Mouse (Mus musculus): Measurements from ENCODE around the gene Olfr122. TPM values are rescaled to one million over a fixed set of nuclear protein-coding genes. Genes with fewer than 3 reads are reported as not detected.

Olfr122 gene
- polyA plus RNA-seq (2015; fragmentation: Nextera tagmentation; extraction: Ambion mirVana), result not detected in 2 replicates

DNA sequence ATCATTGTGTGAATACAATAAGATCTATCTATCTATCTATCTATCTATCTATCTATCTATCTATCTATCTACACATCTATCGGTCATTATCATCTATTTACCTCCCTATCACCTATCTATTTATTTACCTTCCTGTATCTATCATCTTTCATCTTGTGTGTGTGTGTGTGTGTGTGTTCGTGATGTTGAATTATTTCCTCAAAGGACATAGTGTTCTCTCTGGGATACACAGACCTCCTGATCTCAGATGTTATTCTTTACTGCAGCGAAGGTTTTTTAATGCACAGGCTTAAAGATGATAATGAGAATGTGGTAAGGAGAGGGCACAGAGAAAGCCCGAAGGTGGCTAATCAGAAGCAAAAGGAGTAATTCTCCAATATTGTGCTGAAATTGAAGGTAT, at the start of gene Olfr122:
TSS of gene Olfr122 (plus strand) at position 301 of the 400 bp plus-strand sequence.
- H3K27ac ChIP-seq (replicated peaks), result no peak within 1 kb of the TSS
- DNase-seq (ENCODE audit: low spot score), result no peak
- H3K27me3 ChIP-seq (ENCODE audit: control insufficient read depth, insufficient read depth, low read length), result no peaks in the 10 kb centered on the region
- H3K4me1 ChIP-seq (replicated peaks; ENCODE audit: control insufficient read depth, insufficient read depth), result no peaks in the 10 kb centered on the region
- H3K4me3 ChIP-seq (ENCODE audit: low read depth, low read length), result no peak within 1 kb of the TSS
- TF ChIP-seq EP300 (optimal IDR thresholded peaks at IDR 0.05) (no peak), CTCF (IDR thresholded peaks at IDR 0.05; ENCODE audit: low read depth) (no peak)
- 70% methylated on average over 4 of the region's 4 CpGs for WGBS
- H3K36me3 ChIP-seq (ENCODE audit: control insufficient read depth, insufficient read depth, low read length), result no peaks in the 10 kb centered on the region
- H3K9me3 ChIP-seq (ENCODE audit: control insufficient read depth, low read length), result no peaks in the 10 kb centered on the region
- H3K4me2 ChIP-seq (replicated peaks; ENCODE audit: low read depth), result no peak within 1 kb of the TSS
- H3K9ac ChIP-seq (ENCODE audit: low read length), result no peak within 1 kb of the TSS
- no peak for ATAC-seq (ENCODE audit: low FRiP score, low TSS enrichment)

DNA sequence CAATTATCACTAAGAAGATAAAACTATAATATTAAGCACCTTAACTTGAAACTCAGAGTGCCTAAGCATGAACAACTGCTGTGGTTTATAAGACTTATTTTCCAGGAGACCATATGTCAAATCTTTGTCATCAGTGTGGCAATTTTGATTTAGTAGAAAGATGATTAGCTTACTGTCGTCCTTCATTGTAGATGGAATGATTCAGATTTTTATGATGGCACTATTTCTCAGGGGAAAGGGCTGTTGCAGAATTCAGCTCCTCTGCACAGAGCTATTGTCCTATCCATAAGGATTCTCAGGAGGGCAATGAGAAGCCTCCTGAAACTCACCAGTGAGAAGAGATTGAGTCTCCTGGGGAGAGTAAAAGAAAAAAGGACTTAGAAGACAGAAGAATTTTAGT, 46.9 kb upstream of the Olfr122 start, which contains the start of gene Olfr120:
TSS of gene Olfr120 (plus strand) at position 301 of the 400 bp plus-strand sequence.
- Histone ChIP-seq H3K9ac (ENCODE audit: low read length) (no peak within 1 kb of the TSS), H3K4me1 (replicated peaks; ENCODE audit: control insufficient read depth, insufficient read depth) (no peaks in the 10 kb centered on the region), H3K36me3 (ENCODE audit: control insufficient read depth, insufficient read depth, low read length) (no peaks in the 10 kb centered on the region), H3K9me3 (ENCODE audit: control insufficient read depth, low read length) (no peaks in the 10 kb centered on the region), H3K4me2 (replicated peaks; ENCODE audit: low read depth) (no peak within 1 kb of the TSS), H3K27me3 (ENCODE audit: control insufficient read depth, insufficient read depth, low read length) (no peaks in the 10 kb centered on the region), H3K4me3 (ENCODE audit: low read depth, low read length) (no peak within 1 kb of the TSS), H3K27ac (replicated peaks) (no peak within 1 kb of the TSS)
- ATAC-seq (ENCODE audit: low FRiP score, low TSS enrichment) (no peak), DNase-seq (ENCODE audit: low spot score) (no peak)
- TF ChIP-seq EP300 (optimal IDR thresholded peaks at IDR 0.05), result no peak
- 67% methylated on average over 1 of the region's 1 CpGs for WGBS

DNA sequence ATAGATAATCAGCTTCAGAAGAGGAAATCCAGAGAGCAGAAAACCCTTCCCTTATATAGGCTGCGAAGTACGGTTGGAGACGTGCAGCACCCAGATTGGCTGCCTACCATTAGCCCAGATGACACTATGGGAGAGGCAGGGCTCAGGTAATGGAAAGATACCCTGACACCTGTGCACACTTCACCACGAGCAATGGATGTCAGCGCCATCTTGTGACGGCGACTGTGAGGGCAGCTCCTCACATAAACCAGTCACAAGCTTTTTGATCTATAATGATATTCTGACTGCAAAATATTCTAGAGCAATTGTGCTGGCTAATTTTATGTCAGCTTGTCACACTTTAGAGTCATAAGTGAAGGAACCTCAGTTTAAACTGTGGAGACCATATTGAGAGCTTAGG, 30.3 kb upstream of the Olfr122 start:
- no peak for ATAC-seq (ENCODE audit: low FRiP score, low TSS enrichment)
- Histone ChIP-seq H3K9ac (ENCODE audit: low read length) (no peak overlapping the region), H3K27me3 (ENCODE audit: control insufficient read depth, insufficient read depth, low read length) (no peaks in the 10 kb centered on the region), H3K4me1 (replicated peaks; ENCODE audit: control insufficient read depth, insufficient read depth) (no peaks in the 10 kb centered on the region), H3K27ac (replicated peaks) (no peak overlapping the region), H3K9me3 (ENCODE audit: control insufficient read depth, low read length) (no peaks in the 10 kb centered on the region), H3K36me3 (ENCODE audit: control insufficient read depth, insufficient read depth, low read length) (no peaks in the 10 kb centered on the region), H3K4me2 (replicated peaks; ENCODE audit: low read depth) (no peak overlapping the region), H3K4me3 (ENCODE audit: low read depth, low read length) (no peak overlapping the region)
- TF ChIP-seq CTCF (IDR thresholded peaks at IDR 0.05; ENCODE audit: low read depth), result no peak
- TF ChIP-seq EP300 (optimal IDR thresholded peaks at IDR 0.05), result no peak
- no peak for DNase-seq (ENCODE audit: low spot score)
- 51% methylated on average over 7 of the region's 7 CpGs for WGBS

DNA sequence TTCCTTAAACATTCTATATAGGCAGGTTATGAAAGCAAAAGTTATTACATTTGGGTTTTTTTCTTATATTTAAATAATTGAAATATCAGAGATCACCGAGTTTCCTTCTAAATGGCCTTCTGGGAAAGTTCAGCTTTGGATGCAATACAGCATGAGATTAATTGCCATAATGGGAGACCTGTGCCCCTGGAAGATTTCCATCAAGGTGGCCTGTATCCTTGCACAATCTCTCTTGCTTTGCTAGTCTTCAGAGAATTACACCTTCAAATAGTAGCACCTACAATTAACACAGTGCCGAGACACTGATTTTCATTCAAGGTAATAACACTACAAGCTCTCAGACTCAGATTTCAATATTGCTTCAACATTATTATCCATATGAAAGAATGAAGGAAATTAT, 24.8 kb downstream of the Olfr122 start, which contains the start of gene Olfr123:
TSS of gene Olfr123 (plus strand) at position 301 of the 400 bp plus-strand sequence.
- H3K4me2 ChIP-seq (replicated peaks; ENCODE audit: low read depth), result no peak within 1 kb of the TSS
- H3K36me3 ChIP-seq (ENCODE audit: control insufficient read depth, insufficient read depth, low read length), result no peaks in the 10 kb centered on the region
- H3K4me1 ChIP-seq (replicated peaks; ENCODE audit: control insufficient read depth, insufficient read depth), result no peaks in the 10 kb centered on the region
- no peak within 1 kb of the TSS for H3K9ac ChIP-seq (ENCODE audit: low read length)
- H3K27me3 ChIP-seq (ENCODE audit: control insufficient read depth, insufficient read depth, low read length), result no peaks in the 10 kb centered on the region
- DNase-seq (ENCODE audit: low spot score) (no peak), ATAC-seq (ENCODE audit: low FRiP score, low TSS enrichment) (no peak)
- TF ChIP-seq EP300 (optimal IDR thresholded peaks at IDR 0.05) (no peak), CTCF (IDR thresholded peaks at IDR 0.05; ENCODE audit: low read depth) (no peak)
- H3K4me3 ChIP-seq (ENCODE audit: low read depth, low read length), result no peak within 1 kb of the TSS
- H3K9me3 ChIP-seq (ENCODE audit: control insufficient read depth, low read length), result no peaks in the 10 kb centered on the region
- H3K27ac ChIP-seq (replicated peaks), result no peak within 1 kb of the TSS
- 83% methylated on average over 2 of the region's 2 CpGs for WGBS

DNA sequence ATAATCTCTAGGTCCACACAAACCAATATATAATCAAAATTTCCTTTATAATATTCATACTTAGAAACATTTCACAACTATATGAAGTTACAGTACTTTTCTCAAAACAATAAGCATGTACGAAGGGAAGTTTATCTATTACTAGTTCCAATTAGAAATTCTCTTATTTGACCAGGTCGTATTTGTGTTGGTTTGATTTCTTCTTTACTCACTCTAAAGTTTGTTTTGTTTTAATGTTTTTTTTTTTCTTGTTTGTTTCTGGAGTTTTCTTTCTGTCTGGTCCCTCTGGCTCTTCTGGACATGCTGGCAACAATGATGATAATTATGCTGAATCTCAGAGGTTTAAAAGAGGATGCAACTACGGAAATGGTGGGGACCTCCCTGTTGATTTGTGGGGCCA, 31.2 kb downstream of the Olfr122 start, which contains the start of gene Olfr124:
TSS of gene Olfr124 (plus strand) at position 301 of the 400 bp plus-strand sequence.
- TF ChIP-seq EP300 (optimal IDR thresholded peaks at IDR 0.05) (no peak), CTCF (IDR thresholded peaks at IDR 0.05; ENCODE audit: low read depth) (no peak)
- Histone ChIP-seq H3K27ac (replicated peaks) (no peak within 1 kb of the TSS), H3K4me3 (ENCODE audit: low read depth, low read length) (no peak within 1 kb of the TSS), H3K4me2 (replicated peaks; ENCODE audit: low read depth) (no peak within 1 kb of the TSS), H3K36me3 (ENCODE audit: control insufficient read depth, insufficient read depth, low read length) (no peaks in the 10 kb centered on the region), H3K9ac (ENCODE audit: low read length) (no peak within 1 kb of the TSS), H3K27me3 (ENCODE audit: control insufficient read depth, insufficient read depth, low read length) (no peaks in the 10 kb centered on the region), H3K9me3 (ENCODE audit: control insufficient read depth, low read length) (no peaks in the 10 kb centered on the region), H3K4me1 (replicated peaks; ENCODE audit: control insufficient read depth, insufficient read depth) (no peaks in the 10 kb centered on the region)
- no peak for ATAC-seq (ENCODE audit: low FRiP score, low TSS enrichment)
- no peak for DNase-seq (ENCODE audit: low spot score)
- 79% methylated on average over 3 of the region's 3 CpGs for WGBS

Other genes with a start within 250 kb of the Olfr122 start
- gene Olfr112, start 199.2 kb upstream of the Olfr122 start, polyA plus RNA-seq (2015; fragmentation: Nextera tagmentation; extraction: Ambion mirVana), result not detected in 2 replicates
- gene Olfr113, start 190.9 kb upstream of the Olfr122 start, polyA plus RNA-seq (2015; fragmentation: Nextera tagmentation; extraction: Ambion mirVana), result not detected in 2 replicates
- not detected in 2 replicates for gene Olfr114, start 175.9 kb upstream of the Olfr122 start, polyA plus RNA-seq (2015; fragmentation: Nextera tagmentation; extraction: Ambion mirVana)
- not detected in 2 replicates for gene Olfr115, start 141.5 kb upstream of the Olfr122 start, polyA plus RNA-seq (2015; fragmentation: Nextera tagmentation; extraction: Ambion mirVana)
- gene Olfr116, start 141.4 kb upstream of the Olfr122 start, polyA plus RNA-seq (2015; fragmentation: Nextera tagmentation; extraction: Ambion mirVana), result not detected in 2 replicates
- not detected in 2 replicates for gene Olfr117, start 104.8 kb upstream of the Olfr122 start, polyA plus RNA-seq (2015; fragmentation: Nextera tagmentation; extraction: Ambion mirVana)
- gene Olfr118, start 101.6 kb upstream of the Olfr122 start, polyA plus RNA-seq (2015; fragmentation: Nextera tagmentation; extraction: Ambion mirVana), result not detected in 2 replicates
- gene Olfr119, start 72.0 kb upstream of the Olfr122 start, polyA plus RNA-seq (2015; fragmentation: Nextera tagmentation; extraction: Ambion mirVana), result not detected in 2 replicates
- not detected in 2 replicates for gene Olfr120, start 46.8 kb upstream of the Olfr122 start, polyA plus RNA-seq (2015; fragmentation: Nextera tagmentation; extraction: Ambion mirVana)
- not detected in 2 replicates for gene Olfr121, start 19.8 kb upstream of the Olfr122 start, polyA plus RNA-seq (2015; fragmentation: Nextera tagmentation; extraction: Ambion mirVana)
- not detected in 2 replicates for gene Olfr123, start 24.9 kb downstream of the Olfr122 start, polyA plus RNA-seq (2015; fragmentation: Nextera tagmentation; extraction: Ambion mirVana)
- not detected in 2 replicates for gene Olfr124, start 31.3 kb downstream of the Olfr122 start, polyA plus RNA-seq (2015; fragmentation: Nextera tagmentation; extraction: Ambion mirVana)
- not detected in 2 replicates for gene Olfr125, start 64.3 kb downstream of the Olfr122 start, polyA plus RNA-seq (2015; fragmentation: Nextera tagmentation; extraction: Ambion mirVana)
- gene Olfr126, start 78.9 kb downstream of the Olfr122 start, polyA plus RNA-seq (2015; fragmentation: Nextera tagmentation; extraction: Ambion mirVana), result not detected in 2 replicates
- not detected in 2 replicates for gene Olfr127, start 131.8 kb downstream of the Olfr122 start, polyA plus RNA-seq (2015; fragmentation: Nextera tagmentation; extraction: Ambion mirVana)
- gene Olfr128, start 151.9 kb downstream of the Olfr122 start, polyA plus RNA-seq (2015; fragmentation: Nextera tagmentation; extraction: Ambion mirVana), result not detected in 2 replicates
- not detected in 2 replicates for gene Olfr761, start 184.5 kb downstream of the Olfr122 start, polyA plus RNA-seq (2015; fragmentation: Nextera tagmentation; extraction: Ambion mirVana)

Data from stomach, postnatal 0 days (tissue).